Mouse (Mus musculus): ENCODE results near the gene Tiparp. TPM values are rescaled to one million over a fixed set of nuclear protein-coding genes. Genes with fewer than 3 reads are reported as not detected.
A peak's percentile ranks its signal among the peaks of the same experiment; 100 is the strongest.

Gene Tiparp
- total RNA-seq, 2 experiments from 2014 or later, result 12.3 to 15.0 TPM

- DNase-seq, result no peak
- intact Hi-C loops (cut with DNase I), result loop anchor here (1.0 to 5.0 kb wide), 5 partner anchors 85 to 450 kb away; partner anchors contain the start of gene Ssr3
Observed at GRCm38 (mm10) chr3:65527196-65527595, 1.0 kb upstream of the Tiparp start.

- DNase-seq, result peak; percentile 68 to 71
- intact Hi-C loops (cut with DNase I), result loop anchor here (1.0 to 5.0 kb wide), 5 partner anchors 35 to 448 kb away; partner anchors contain the start of gene Ssr3
Observed at GRCm38 (mm10) chr3:65528614-65529470, 632 bp downstream of the Tiparp start.

DNA sequence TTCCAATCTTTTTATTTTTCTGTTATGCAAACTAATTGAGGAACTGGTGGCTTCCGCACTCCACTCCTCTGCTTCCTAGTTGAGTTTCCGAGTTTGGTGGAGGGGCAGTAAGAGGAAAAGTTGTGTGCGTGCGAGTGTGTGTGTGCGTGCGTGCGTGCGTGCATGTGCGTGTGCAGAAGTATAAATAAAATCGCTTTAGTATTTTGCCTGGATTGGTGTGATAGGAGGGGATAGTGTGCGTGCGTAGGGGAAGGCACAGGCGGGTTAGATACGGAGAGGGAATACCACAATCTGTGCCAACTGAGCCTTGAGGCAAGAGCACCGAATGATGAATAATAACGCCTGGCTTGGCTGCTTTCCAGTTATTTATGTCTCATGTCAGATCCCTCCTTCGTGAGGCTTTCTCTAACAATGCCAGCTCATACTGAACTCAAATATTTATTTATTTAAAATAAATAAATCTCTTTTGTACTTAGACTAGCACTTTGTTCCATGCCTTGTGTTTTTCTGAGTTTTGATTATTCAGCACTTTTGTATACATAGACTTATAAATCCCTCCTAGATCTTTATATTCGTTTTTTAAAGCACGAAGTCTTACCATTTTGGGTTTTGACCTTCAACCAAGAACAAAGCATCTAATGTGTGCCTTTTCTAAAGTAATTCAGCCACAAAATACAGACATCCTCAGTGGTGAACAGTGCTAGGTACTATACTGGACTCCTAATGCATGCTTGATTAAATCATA is 1.4 kb downstream of the Tiparp start:
- no peak for DNase-seq
- intact Hi-C loops (cut with DNase I), result loop anchor here (2.0 to 5.0 kb wide), 4 partner anchors 87 to 448 kb away; partner anchors contain the start of gene Ssr3

DNA sequence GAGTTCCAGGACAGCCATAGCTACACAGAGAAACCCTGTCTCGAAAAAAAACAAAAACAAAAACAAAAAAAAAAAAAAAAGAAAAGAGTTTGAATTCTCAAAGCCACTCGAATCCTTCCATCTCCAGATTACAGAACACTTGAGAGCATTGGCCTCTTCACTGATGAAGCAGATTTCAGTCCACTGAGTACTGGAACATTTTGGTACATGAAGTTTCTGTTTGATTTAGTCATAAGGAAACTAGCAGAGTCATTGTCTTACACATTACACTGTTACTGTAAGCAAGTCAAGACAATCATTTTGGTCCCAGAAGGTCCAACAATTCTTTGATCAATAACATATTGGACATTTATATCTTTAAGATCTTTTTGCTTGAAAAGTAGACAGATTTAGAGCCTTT is 4.8 kb downstream of the Tiparp start:
- intact Hi-C loops (cut with DNase I), result no loop called here
- no peak for DNase-seq

GRCm38 (mm10) chr3:65533598-65533997 is 5.4 kb downstream of the Tiparp start:
- DNase-seq, result peak in 1 of 2 experiments; percentile 23
- intact Hi-C loops (cut with DNase I), result no loop called here

DNA sequence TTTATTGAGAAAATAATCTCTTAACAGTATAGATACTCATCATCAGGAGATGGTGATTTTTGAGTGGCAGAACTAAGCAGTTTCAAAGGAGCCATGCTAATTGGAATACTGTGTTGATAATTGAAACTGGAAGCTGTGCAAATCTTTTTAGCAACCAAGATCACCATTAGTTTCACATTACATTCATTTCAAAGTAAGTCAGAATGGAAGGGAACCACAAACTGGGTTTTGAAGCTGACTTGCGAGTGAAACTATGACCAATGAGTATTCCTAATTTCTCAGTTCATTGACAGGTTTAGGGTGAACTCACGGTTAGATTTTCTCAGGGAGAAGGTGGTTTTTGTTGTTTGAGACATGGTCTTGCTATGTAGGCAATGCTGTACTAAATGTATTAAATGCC is 6.3 kb downstream of the Tiparp start:
- intact Hi-C loops (cut with DNase I), result no loop called here
- no peak for DNase-seq

- no peak for DNase-seq
- intact Hi-C loops (cut with DNase I), result no loop called here
Observed at GRCm38 (mm10) chr3:65535087-65535761, 7.0 kb downstream of the Tiparp start.

DNA sequence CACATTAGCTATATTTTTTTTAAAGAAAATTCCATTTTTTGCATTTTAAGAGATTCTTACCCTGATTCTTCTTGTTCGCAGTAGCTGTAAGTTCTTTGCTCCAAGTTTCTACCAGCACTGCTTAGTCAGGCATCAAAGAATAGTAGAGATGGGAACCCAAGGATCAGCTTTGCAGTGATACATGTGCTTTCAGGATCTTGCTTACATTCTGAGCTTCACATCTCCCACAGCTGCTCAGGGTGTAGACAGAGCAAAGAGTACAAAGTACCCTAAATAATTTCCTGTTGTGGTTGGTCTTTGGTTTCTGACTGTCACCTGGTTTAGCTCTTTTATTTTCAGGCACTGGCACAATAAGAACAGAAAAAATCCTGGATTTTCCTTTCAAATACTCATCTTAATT is 9.1 kb downstream of the Tiparp start:
- no peak for DNase-seq
- intact Hi-C loops (cut with DNase I), result no loop called here

- no peak for DNase-seq
- intact Hi-C loops (cut with DNase I), result no loop called here
Observed at GRCm38 (mm10) chr3:65540906-65541551, 12.8 kb downstream of the Tiparp start.

- intact Hi-C loops (cut with DNase I), result no loop called here
- no peak for DNase-seq
Observed at GRCm38 (mm10) chr3:65541552-65541935, 13.3 kb downstream of the Tiparp start.

GRCm38 (mm10) chr3:65549785-65550184 is 21.6 kb downstream of the Tiparp start:
- intact Hi-C loops (cut with DNase I), result no loop called here
- DNase-seq, result no peak

DNA sequence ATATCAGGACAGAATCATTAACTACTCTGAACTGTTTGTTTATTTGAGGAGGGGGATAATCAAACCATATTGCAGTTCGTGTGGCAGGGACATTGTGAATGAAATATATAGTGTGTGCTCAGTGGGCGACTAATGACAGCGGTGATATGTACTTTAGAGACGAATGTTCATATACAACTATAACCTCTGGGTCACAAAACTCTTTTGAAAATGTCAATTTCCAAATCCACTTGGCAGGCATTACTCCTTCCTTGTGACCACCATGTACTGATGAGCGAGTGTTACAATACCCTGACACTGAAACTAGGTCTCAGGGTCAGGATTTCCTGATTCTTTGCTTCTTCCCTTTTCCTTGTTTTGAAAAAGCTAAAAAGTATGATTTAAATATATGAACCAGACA is 22.9 kb downstream of the Tiparp start:
- intact Hi-C loops (cut with DNase I), result no loop called here
- no peak for DNase-seq

DNA sequence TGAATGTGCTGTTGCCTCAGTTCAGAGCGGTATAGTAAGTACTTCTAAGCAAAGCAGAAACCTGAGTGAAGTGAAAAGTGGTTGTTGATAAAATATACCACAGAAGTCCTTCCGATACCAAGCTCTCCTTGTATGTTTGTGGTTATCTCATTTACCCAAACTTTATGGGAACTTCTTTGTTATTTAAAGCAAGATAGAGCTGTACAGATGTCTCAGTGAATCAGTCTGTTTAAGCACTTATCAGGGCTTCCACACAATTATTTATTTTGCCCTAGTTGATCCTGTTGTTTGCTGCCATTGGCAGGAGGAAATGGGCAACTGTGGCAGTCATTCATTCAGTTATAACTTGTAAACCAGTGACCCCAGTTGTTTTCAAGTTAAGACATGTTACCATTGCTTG is 26.4 kb downstream of the Tiparp start:
- intact Hi-C loops (cut with DNase I), result no loop called here
- DNase-seq, result no peak

DNA sequence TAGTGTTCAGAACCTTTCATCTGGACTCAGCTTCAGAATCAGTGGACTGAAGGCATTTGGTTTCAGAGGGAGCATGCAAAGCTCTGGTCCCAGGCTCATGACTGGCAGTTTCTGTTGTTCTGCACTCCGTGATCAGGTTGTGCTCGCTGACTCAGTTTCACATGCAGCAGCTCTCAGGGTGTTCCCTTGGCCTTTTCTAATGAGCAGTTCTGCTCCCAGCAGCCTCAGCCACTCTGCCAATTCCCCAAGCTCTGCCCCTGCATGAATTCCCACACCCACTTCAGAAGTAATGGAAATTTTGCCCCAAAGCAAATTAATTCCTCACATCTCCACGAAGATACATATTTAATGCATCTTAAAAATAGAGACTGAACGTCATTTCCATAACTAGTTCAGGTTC is 30.5 kb downstream of the Tiparp start:
- DNase-seq, result no peak
- intact Hi-C loops (cut with DNase I), result no loop called here

- DNase-seq, result no peak
- intact Hi-C loops (cut with DNase I), result loop anchor here (5.0 kb wide), 1 partner anchor 110 kb away; no protein-coding TSS in a partner anchor
Observed at GRCm38 (mm10) chr3:65562212-65562611, 34.0 kb downstream of the Tiparp start.

GRCm38 (mm10) chr3:65562694-65563093 is 34.5 kb downstream of the Tiparp start:
- no peak for DNase-seq
- intact Hi-C loops (cut with DNase I), result loop anchor here (5.0 kb wide), 1 partner anchor 110 kb away; no protein-coding TSS in a partner anchor

GRCm38 (mm10) chr3:65563926-65564624 is 35.9 kb downstream of the Tiparp start:
- intact Hi-C loops (cut with DNase I), result loop anchor here (5.0 kb wide), 1 partner anchor 108 kb away; no protein-coding TSS in a partner anchor
- DNase-seq, result no peak

- intact Hi-C loops (cut with DNase I), result no loop called here
- no peak for DNase-seq
Observed at GRCm38 (mm10) chr3:65565632-65566300, 37.6 kb downstream of the Tiparp start.

DNA sequence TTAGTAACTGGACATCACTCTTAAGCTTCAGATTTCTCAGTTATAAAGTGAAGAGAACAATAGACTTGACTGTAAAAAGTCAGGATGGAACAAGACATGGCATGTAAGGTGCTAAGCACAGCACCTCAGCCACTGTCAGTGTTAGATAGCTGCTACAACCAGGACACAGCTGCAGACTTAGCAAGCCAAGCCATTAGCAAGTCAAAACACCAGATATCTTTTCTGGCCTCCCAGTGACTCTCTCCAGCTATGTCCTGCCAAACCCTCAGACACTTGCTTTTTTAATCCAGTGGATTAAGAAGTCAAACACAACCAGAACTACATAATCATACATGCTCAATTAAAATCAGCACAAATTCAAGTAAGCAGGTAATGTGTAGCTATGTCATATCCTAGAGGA is 41.7 kb downstream of the Tiparp start:
- no peak for DNase-seq
- intact Hi-C loops (cut with DNase I), result no loop called here

All from heart, postnatal 14 days (tissue).